Mouse (Mus musculus) WW6 (cell line): ENCODE measurements around the gene Plaa.
A peak's percentile ranks its signal among the peaks of the same experiment; 100 is the strongest.

Source experiments
- DNase-seq: peaks from one replicate; pipeline ENCODE4 v3.0.0-alpha.2; 2013; ENCODE audit warnings: low read depth, low spot score

The Plaa gene

GRCm38 (mm10) chr4:94556265-94557054 is 46.6 kb downstream of the Plaa start, which contains the start of the genes Gm10306 and Caap1:
TSS of gene Gm10306 (plus strand) at chr4:94556546.
TSS of gene Caap1 (minus strand) at chr4:94556796.
- DNase-seq, result peak; percentile 81

- no peak for DNase-seq
These were observed 48.0 kb downstream of the Plaa start for GRCm38 (mm10) chr4:94554955-94555494.

- no peak for DNase-seq
These were observed 58.7 kb downstream of the Plaa start for GRCm38 (mm10) chr4:94544321-94544720.

- DNase-seq, result no peak
These were observed 60.0 kb downstream of the Plaa start for GRCm38 (mm10) chr4:94543041-94543440.

GRCm38 (mm10) chr4:94533205-94533604 is 69.8 kb downstream of the Plaa start:
- DNase-seq, result no peak

GRCm38 (mm10) chr4:94529448-94529847 is 73.6 kb downstream of the Plaa start:
- DNase-seq, result no peak

GRCm38 (mm10) chr4:94523321-94523720 is 79.7 kb downstream of the Plaa start:
- no peak for DNase-seq

GRCm38 (mm10) chr4:94517631-94518030 is 85.4 kb downstream of the Plaa start:
- peak; percentile 26 for DNase-seq
